In genomic region chr9:63756581-63757461, GRCm38 (mm10) we compare ENCODE assay signal across 9 mouse cellular contexts. TPM values are rescaled to one million over a fixed set of nuclear protein-coding genes. Genes with fewer than 3 reads are reported as not detected.
DNase-seq lines count a peak whose midpoint lies in the region; ATAC-seq and TF ChIP-seq lines count a peak whose summit lies in the region.
"Had no signal": no experiment of that assay in that cellular context is flagged by ENCODE, and none has a peak within 500 bp of the region (broad histone marks: within the 10 kb centered on the region; RNA-seq: fewer than 3 reads in every experiment).

No protein-coding gene starts in this region.

- no peaks in the 10 kb centered on the region for H3K27me3 ChIP-seq in heart, embryonic 16.5 days (ENCODE audit: control insufficient read depth, insufficient read depth, low read length)
- H3K27me3 ChIP-seq in midbrain, embryonic 13.5 days: peaks cover 22% of the 10 kb centered on the region; the same call in 1 of the 2 replicates
- H3K27me3 ChIP-seq: Patski had no signal

- H3K4me3 ChIP-seq in ES-E14 (ENCODE audit: insufficient read depth in 1 of 2, low read depth in 1 of 2, low read length in 2 of 2, poor library complexity in 1 of 2, severe bottlenecking in 1 of 2): peak overlapping the region; percentile 74 to 75
- peak overlapping the region; percentile 93 for H3K4me3 ChIP-seq in heart, embryonic 16.5 days (ENCODE audit: low read length)
- peak overlapping the region; percentile 74 for H3K4me3 ChIP-seq in midbrain, embryonic 13.5 days (replicated peaks)

- 1% methylated on average over 47 of the region's 47 CpGs for WGBS in heart, embryonic 16.5 days
- under 1% methylated on average over 47 of the region's 47 CpGs for WGBS in midbrain, embryonic 13.5 days

- H3K4me2 ChIP-seq in heart, embryonic 16.5 days (ENCODE audit: low read depth, low read length): peak overlapping the region; percentile 89
- peak overlapping the region; percentile 99 for H3K4me2 ChIP-seq in midbrain, embryonic 13.5 days (replicated peaks)

- H3K4me1 ChIP-seq in ES-E14 (ENCODE audit: control insufficient read depth in 2 of 2, insufficient read depth in 2 of 2, low read length in 2 of 2, poor library complexity in 1 of 2): peaks cover 0 to 7% of the 10 kb centered on the region in 2 experiments; a peak in 1 of 4 replicates
- peaks cover 53% of the 10 kb centered on the region for H3K4me1 ChIP-seq in heart, embryonic 16.5 days (ENCODE audit: control insufficient read depth, insufficient read depth, low read length)
- peaks cover 58% of the 10 kb centered on the region for H3K4me1 ChIP-seq in midbrain, embryonic 13.5 days (replicated peaks)

- no peak for DNase-seq in cerebellum, postnatal 4 days (ENCODE audit: low spot score in 2 of 2)
- DNase-seq in ES-E14 (ENCODE audit: low read depth, low spot score): no peak
- peak; percentile 24 to 44 for DNase-seq in cerebellum, postnatal 36 days
- peak; percentile 75 for DNase-seq in left cerebral cortex, adult 9 months (ENCODE audit: low spot score in 2 of 2)
- DNase-seq in testis, postnatal 10 days (ENCODE audit: low spot score): peak; percentile 66

- peaks cover 2% of the 10 kb centered on the region; the same call in 1 of the 2 replicates for H3K36me3 ChIP-seq in ES-E14 (ENCODE audit: control insufficient read depth, insufficient read depth, low read length, poor library complexity, severe bottlenecking)
- 0 out of 2 replicates have a peak, but pooled peaks cover 2% of the 10 kb centered on the region for H3K36me3 ChIP-seq in heart, embryonic 16.5 days (ENCODE audit: control insufficient read depth, insufficient read depth)
- no peaks in the 10 kb centered on the region for H3K36me3 ChIP-seq in midbrain, embryonic 13.5 days

- peak; percentile 8; the same call in 1 of the 2 replicates for ATAC-seq in cerebellum, adult (ENCODE audit: insufficient number of reproducible peaks, low FRiP score, low TSS enrichment)
- peak; percentile 5; the same call in 1 of the 2 replicates for ATAC-seq in heart, embryonic 16.5 days (replicated peaks; ENCODE audit: extremely low read depth, insufficient read depth, low FRiP score)
- peak; percentile 35 for ATAC-seq in midbrain, embryonic 13.5 days

- in situ Hi-C loops in ES-E14 (cut with MboI; ENCODE audit: low sequenced_read_pairs in 2 of 2, unreplicated experiment in 2 of 2): no loop called here

- H3K27ac ChIP-seq in ES-E14 (ENCODE audit: insufficient read depth, low read depth, low read length, poor library complexity, severe bottlenecking): no peak overlapping the region
- H3K27ac ChIP-seq in heart, embryonic 16.5 days (ENCODE audit: low read length): peak overlapping the region; percentile 97
- peak overlapping the region; percentile 86 for H3K27ac ChIP-seq in midbrain, embryonic 13.5 days

- no peaks in the 10 kb centered on the region for H3K9me3 ChIP-seq in ES-E14 (ENCODE audit: control insufficient read depth, insufficient read depth, low read depth, low read length)
- peaks cover 6% of the 10 kb centered on the region for H3K9me3 ChIP-seq in heart, embryonic 16.5 days (replicated peaks; ENCODE audit: control insufficient read depth, low read length)
- no peaks in the 10 kb centered on the region for H3K9me3 ChIP-seq in midbrain, embryonic 13.5 days

- H3K9ac ChIP-seq in ES-E14 (ENCODE audit: insufficient read depth, low read depth, low read length, poor library complexity, severe bottlenecking): peak overlapping the region; percentile 82
- peak overlapping the region; percentile 97 for H3K9ac ChIP-seq in heart, embryonic 16.5 days (ENCODE audit: low read length)
- peak overlapping the region; percentile 83 for H3K9ac ChIP-seq in midbrain, embryonic 13.5 days (replicated peaks)

TF ChIP-seq in ES-E14, 5 proteins besides CTCF, POLR2A, EP300 and RAD21:
- TF ChIP-seq ZC3H11A (IDR thresholded peaks at IDR 0.05; ENCODE audit: borderline replicate concordance, low read depth, low read length) (no peak), ZNF384 (IDR thresholded peaks at IDR 0.05; ENCODE audit: low read depth, low read length) (no peak), MAFK (IDR thresholded peaks at IDR 0.05; ENCODE audit: insufficient read depth, low read depth, low read length) (no peak), CHD2 (IDR thresholded peaks at IDR 0.05; ENCODE audit: low read depth, low read length) (no peak), HCFC1 (IDR thresholded peaks at IDR 0.05; ENCODE audit: borderline replicate concordance, insufficient read depth, low read length) (no peak)

RNA-seq across cellular contexts. Expression of gene Smad3, which starts 1.0 kb away (rescaled TPM):
- 11.6 and 15.2 TPM in 2 replicates for total RNA-seq in ES-E14 (2012; rRNA removed)
- polyA plus RNA-seq in heart, embryonic 16.5 days (2015; fragmentation: Nextera tagmentation; extraction: Ambion mirVana): 12.5 and 13.7 TPM in 2 replicates
- polyA plus RNA-seq in midbrain, embryonic 13.5 days (2015; fragmentation: Nextera tagmentation; extraction: Ambion mirVana): 10.1 and 11.6 TPM in 2 replicates

Comparison
In these comparisons a context has a peak if more than half of its experiments do, and no peak if none do; other contexts are left out.
1. DNase-seq: peak in cerebellum, postnatal 36 days (2 of 2), left cerebral cortex, adult 9 months (2 of 2) and testis, postnatal 10 days (single experiment); none in cerebellum, postnatal 4 days (0 of 2) and ES-E14 (single experiment).
2. Peak in every context shown above with its lines, with median percentiles within 50 percentile points of each other: ATAC-seq, H3K4me3 ChIP-seq and H3K9ac ChIP-seq.